Mouse (Mus musculus) hindbrain, postnatal 0 days (tissue): Measurements from ENCODE around the gene Eif3l. TPM values are rescaled to one million over a fixed set of nuclear protein-coding genes. Genes with fewer than 3 reads are reported as not detected.
A peak's percentile ranks its signal among the peaks of the same experiment; 100 is the strongest.

Source experiments
- ATAC-seq: fragments of 200-750 bp; cut with Nextera tagmentation; 2 replicates; pipeline ENCODE4 v1.8.0; 2017; ENCODE audit warnings: mild to moderate bottlenecking, moderate TSS enrichment, moderate library complexity
- DNase-seq: peaks from one replicate; pipeline ENCODE4 v3.0.0-alpha.2; 2015; ENCODE audit warnings: low spot score
- H3K27ac ChIP-seq: fragments of 300-500 bp; sonication (generic); 2 replicates; pipeline ENCODE4 v1.5.1; 2014; ENCODE audit warnings: mild to moderate bottlenecking
- H3K27me3 ChIP-seq: fragments of 300-500 bp; sonication (generic); 2 replicates; pipeline ENCODE4 v1.6.1; 2014; ENCODE audit warnings: low read length, mixed read lengths; ENCODE audit not compliant: insufficient read depth
- H3K36me3 ChIP-seq: fragments of 300-500 bp; sonication (generic); 2 replicates; pipeline ENCODE4 v1.6.1; 2014; ENCODE audit warnings: low read length, mixed read lengths; ENCODE audit not compliant: insufficient read depth
- H3K4me1 ChIP-seq: fragments of 300-500 bp; sonication (generic); 2 replicates; pipeline ENCODE4 v1.6.1; 2014; ENCODE audit warnings: antibody characterized with exemption, low read length, mixed read lengths; ENCODE audit not compliant: insufficient read depth
- H3K4me2 ChIP-seq: fragments of 300-500 bp; sonication (generic); 2 replicates; pipeline ENCODE4 v1.6.1; 2014; ENCODE audit warnings: low read depth, mild to moderate bottlenecking, low read length, moderate library complexity, mixed read lengths
- H3K4me3 ChIP-seq: fragments of 300-500 bp; sonication (generic); 2 replicates; pipeline ENCODE4 v1.5.1; 2014; ENCODE audit warnings: low read length
- H3K9ac ChIP-seq: fragments of 300-500 bp; sonication (generic); replicated peaks from 2 replicates; pipeline ENCODE4 v1.6.1; 2014; ENCODE audit warnings: mild to moderate bottlenecking, low read length, moderate library complexity, mixed read lengths
- H3K9me3 ChIP-seq: fragments of 300-500 bp; sonication (generic); 2 replicates; pipeline ENCODE4 v1.6.1; 2016; ENCODE audit warnings: low read length, mixed read lengths
- CTCF ChIP-seq: IDR thresholded peaks from 2 replicates; pipeline ENCODE4 v1.5.1; 2016; ENCODE audit warnings: antibody characterized with exemption, control low read depth, low read depth
- WGBS: fragments of 180-500 bp; shearing (Covaris S2); extraction: QIAGEN DNeasy Blood & Tissue Kit; methylation state at CpG from one replicate; pipeline ENCODE4 v1.1.7; 2014; 5-methylcytosine and 5-hydroxymethylcytosine counted together
- polyA plus RNA-seq: library from polyadenylated mRNA; unstranded; fragments of >200 nt; fragmentation: Nextera tagmentation; extraction: Ambion mirVana; gene quantifications from 2 replicates; pipeline ENCODE4 v1.2.1, GENCODE M21; 2015
- total RNA-seq: library from RNA; depleted of rRNA; stranded (reverse); fragments of >200 nt; gene quantifications from 2 replicates; pipeline ENCODE4 v1.2.3, GENCODE M21; 2014

Eif3l gene
- total and polyA plus RNA-seq, 2 experiments from 2014 or later = 164 to 221 TPM

DNA sequence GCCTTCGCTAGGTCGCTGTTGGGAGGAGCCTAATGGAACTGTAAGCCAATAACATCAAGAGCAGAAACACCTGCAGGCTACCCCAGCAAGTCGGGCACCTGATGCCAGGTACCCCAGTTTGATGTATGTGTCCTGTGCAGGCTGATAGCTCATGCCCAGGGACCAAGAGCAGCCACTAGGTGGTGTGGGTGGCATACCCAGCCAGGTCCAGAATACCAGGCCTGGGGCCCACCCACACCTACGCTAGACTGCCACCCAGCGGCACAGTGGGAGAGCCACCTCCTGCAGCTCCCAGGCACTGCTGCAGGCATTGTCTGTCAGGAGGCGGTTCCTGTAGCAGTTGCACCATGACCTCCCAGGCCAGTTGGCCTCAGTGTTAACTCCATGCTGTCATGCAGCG lies 36.1 kb upstream of the Eif3l start:
- peaks cover 13% of the 10 kb centered on the region; the same call in 1 of the 2 replicates for H3K27me3 ChIP-seq
- DNase-seq = peak; percentile 76
- 21% methylated on average over 7 of the region's 7 CpGs for WGBS

DNA sequence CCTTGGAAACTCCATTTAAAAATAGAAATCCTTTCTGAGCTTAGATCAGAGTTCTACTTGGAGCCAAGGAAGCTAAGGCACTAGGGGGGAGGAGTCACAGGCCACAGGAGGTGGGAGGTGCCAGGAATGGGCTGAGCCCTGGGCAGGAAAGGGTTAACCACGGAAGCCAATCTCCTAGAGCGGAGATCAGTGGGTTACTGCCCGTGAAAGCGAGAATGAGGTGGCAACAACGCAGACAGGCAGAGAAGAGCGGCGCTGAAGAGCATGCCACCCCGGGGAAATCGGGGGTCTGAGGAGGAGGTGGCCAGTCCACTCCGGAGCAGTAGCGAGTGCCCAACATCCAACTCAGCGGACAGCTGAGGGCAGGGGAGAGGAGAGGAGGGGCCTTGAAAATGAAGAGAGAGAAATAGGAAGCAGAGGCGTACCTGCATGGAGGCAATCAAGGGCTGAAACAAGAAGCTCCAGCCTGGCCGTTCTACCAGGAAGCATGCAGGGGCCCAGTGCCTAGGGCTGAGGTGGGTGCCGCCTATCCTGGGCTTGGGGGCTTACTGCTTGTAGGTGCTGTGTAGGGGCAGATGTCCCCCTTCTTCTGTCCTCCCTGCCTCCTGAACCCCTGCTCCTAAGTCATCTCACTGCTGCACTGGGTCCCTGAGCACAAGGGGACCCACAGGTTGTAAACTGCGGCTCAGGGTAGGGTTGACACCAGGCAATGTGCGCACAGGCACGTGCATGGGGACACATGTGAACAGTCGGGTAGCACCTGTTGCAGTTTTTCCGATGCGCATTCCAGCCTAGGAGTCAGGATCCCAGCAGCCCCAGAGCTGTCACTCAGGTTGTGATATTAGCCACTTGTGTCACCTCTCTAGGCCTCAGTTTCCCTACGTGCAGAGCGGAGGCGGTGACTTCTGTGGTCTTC lies 34.2 kb upstream of the Eif3l start:
- H3K27ac ChIP-seq = no peak overlapping the region
- H3K4me1 ChIP-seq = no peaks in the 10 kb centered on the region
- ATAC-seq (0 out of 2 replicates have a peak, but pooled peaks have one; percentile 8), DNase-seq (peak; percentile 58)
- H3K36me3 ChIP-seq = no peaks in the 10 kb centered on the region
- no peak; the same call in 1 of the 2 replicates for TF ChIP-seq CTCF
- WGBS = 24% methylated on average over 24 of the region's 24 CpGs
- peak overlapping the region; percentile 23 for H3K4me3 ChIP-seq
- 0 out of 2 replicates have a peak overlapping the region, but pooled peaks have one; percentile 25 for H3K9ac ChIP-seq
- H3K27me3 ChIP-seq = peaks cover 13% of the 10 kb centered on the region; the same call in 1 of the 2 replicates
- H3K9me3 ChIP-seq = no peaks in the 10 kb centered on the region
- H3K4me2 ChIP-seq = peak overlapping the region; percentile 49

More for the DNA sequence above, 36.1 kb upstream of the Eif3l start:
- Histone ChIP-seq H3K36me3 (no peaks in the 10 kb centered on the region), H3K4me3 (no peak overlapping the region), H3K4me2 (no peak overlapping the region), H3K27ac (no peak overlapping the region), H3K9me3 (no peaks in the 10 kb centered on the region), H3K4me1 (no peaks in the 10 kb centered on the region), H3K9ac (no peak overlapping the region)
- peak; percentile 84 for TF ChIP-seq CTCF
- peak; percentile 43; the same call in 1 of the 2 replicates for ATAC-seq

DNA sequence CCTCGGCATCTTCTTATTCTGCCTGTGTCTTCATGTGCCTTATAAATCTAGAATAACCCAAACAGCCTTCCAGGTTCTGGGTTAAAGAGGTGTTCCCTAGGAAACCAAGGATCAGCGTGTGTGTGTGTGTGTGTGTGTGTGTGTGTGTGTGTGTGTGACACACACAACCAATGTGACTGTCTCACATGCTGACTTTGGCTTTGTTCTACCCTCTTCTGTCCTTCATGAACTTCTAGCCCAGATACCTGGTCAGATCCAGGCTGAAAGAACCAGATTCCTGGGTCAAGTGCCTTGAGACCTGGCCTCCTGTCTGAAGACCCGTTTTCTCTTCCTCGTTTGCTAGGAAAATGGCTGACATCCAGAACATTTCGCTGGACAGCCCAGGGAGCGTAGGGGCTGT lies 33.4 kb upstream of the Eif3l start, which contains the start of gene Galr3:
Galr3 (plus strand) TSS at position 301 of the 400 bp plus-strand sequence.
- H3K36me3 ChIP-seq = no peaks in the 10 kb centered on the region
- 74% methylated on average over 6 of the region's 6 CpGs for WGBS
- ATAC-seq (no peak), DNase-seq (no peak)
- TF ChIP-seq CTCF = no peak
- no peaks in the 10 kb centered on the region for H3K4me1 ChIP-seq
- H3K4me2 ChIP-seq = peak within 1 kb of the TSS; percentile 77
- H3K9me3 ChIP-seq = no peaks in the 10 kb centered on the region
- H3K27ac ChIP-seq = peak within 1 kb of the TSS; percentile 54; the same call in 1 of the 2 replicates
- peak within 1 kb of the TSS; percentile 63 for H3K9ac ChIP-seq
- H3K4me3 ChIP-seq = peak within 1 kb of the TSS; percentile 52
- peaks cover 13% of the 10 kb centered on the region; the same call in 1 of the 2 replicates for H3K27me3 ChIP-seq

DNA sequence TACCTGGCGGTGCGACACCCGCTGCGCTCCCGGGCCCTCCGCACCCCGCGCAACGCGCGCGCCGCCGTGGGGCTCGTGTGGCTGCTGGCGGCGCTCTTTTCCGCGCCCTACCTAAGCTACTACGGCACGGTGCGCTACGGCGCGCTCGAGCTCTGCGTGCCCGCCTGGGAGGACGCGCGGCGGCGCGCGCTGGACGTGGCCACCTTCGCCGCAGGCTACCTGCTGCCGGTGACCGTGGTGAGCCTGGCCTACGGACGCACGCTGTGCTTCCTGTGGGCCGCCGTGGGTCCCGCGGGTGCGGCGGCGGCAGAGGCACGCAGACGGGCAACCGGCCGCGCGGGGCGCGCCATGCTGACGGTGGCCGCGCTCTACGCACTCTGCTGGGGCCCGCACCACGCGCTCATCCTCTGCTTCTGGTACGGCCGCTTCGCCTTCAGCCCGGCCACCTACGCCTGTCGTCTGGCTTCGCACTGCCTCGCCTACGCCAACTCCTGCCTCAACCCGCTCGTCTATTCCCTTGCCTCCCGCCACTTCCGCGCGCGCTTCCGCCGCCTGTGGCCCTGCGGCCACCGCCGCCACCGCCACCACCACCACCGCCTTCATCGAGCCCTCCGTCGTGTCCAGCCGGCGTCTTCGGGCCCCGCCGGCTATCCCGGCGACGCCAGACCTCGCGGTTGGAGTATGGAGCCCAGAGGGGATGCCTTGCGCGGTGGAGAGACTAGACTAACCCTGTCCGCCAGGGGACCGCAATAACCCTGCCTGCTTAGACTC lies 32.1 kb upstream of the Eif3l start:
- H3K27me3 ChIP-seq = peaks cover 13% of the 10 kb centered on the region; the same call in 1 of the 2 replicates
- peak overlapping the region; percentile 54; the same call in 1 of the 2 replicates for H3K27ac ChIP-seq
- no peaks in the 10 kb centered on the region for H3K4me1 ChIP-seq
- peak; percentile 30 for TF ChIP-seq CTCF
- H3K9ac ChIP-seq = peak overlapping the region; percentile 63
- DNase-seq (peak; percentile 71), ATAC-seq (peak; percentile 65)
- 1% methylated on average over 101 of the region's 105 CpGs for WGBS
- no peaks in the 10 kb centered on the region for H3K36me3 ChIP-seq
- H3K4me2 ChIP-seq = peak overlapping the region; percentile 77
- H3K9me3 ChIP-seq = no peaks in the 10 kb centered on the region
- peak overlapping the region; percentile 52 for H3K4me3 ChIP-seq

DNA sequence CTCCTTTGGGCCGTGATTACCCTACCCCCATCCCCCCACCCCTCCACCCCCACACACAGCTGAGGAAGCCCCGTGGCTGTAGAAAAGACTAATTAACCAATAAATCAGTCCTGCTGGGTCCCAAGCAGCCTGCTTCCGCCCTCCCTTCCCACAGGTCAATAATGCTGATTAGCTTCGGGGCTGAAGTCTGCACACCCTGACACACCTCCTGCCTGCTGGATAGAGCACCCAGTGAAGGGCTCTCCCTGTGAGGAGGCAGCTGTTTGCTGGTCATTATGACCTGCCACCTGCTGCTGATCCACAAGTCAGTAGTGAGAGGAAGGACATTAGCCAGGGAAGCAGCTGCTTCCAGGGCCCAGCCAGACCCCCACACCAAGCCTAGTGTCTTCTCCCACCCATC lies 30.1 kb upstream of the Eif3l start:
- TF ChIP-seq CTCF = no peak
- Histone ChIP-seq H3K9ac (no peak overlapping the region), H3K27ac (no peak overlapping the region), H3K9me3 (no peaks in the 10 kb centered on the region), H3K36me3 (no peaks in the 10 kb centered on the region), H3K4me3 (no peak overlapping the region), H3K4me2 (no peak overlapping the region), H3K27me3 (peaks cover 13% of the 10 kb centered on the region; the same call in 1 of the 2 replicates), H3K4me1 (no peaks in the 10 kb centered on the region)
- ATAC-seq (no peak), DNase-seq (no peak)
- 18% methylated on average over 4 of the region's 4 CpGs for WGBS

DNA sequence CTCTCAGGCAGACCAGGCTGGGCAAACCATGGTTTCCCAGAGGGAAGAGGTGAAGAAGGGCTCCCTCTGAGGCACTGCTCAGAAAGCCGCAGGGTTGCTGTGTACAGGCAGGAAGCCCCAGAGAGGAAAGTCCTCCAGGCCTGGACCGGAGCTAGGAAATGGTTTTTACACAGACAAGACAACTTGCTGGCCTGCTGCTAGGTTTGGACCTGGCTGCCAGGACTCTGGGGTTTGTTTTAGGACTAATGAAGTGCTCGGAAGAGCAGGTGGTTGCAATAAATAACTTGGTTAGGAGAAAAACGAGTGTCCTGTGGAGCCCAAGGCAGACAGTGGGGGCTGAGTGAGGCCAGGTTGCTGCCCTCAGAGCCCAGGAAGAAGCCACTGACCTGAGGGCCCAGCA lies 26.8 kb upstream of the Eif3l start:
- ATAC-seq = no peak
- Histone ChIP-seq H3K27me3 (no peaks in the 10 kb centered on the region), H3K9me3 (no peaks in the 10 kb centered on the region), H3K4me1 (no peaks in the 10 kb centered on the region), H3K36me3 (peaks cover 11% of the 10 kb centered on the region; the same call in 1 of the 2 replicates), H3K4me2 (no peak overlapping the region), H3K4me3 (no peak overlapping the region), H3K27ac (no peak overlapping the region), H3K9ac (no peak overlapping the region)
- TF ChIP-seq CTCF = no peak
- WGBS = 53% methylated on average over 4 of the region's 4 CpGs
- DNase-seq = no peak
